Mouse (Mus musculus): Measurements from ENCODE around the gene Pcdh20. TPM values are rescaled to one million over a fixed set of nuclear protein-coding genes. Genes with fewer than 3 reads are reported as not detected.

The Pcdh20 gene
- not detected in 2 replicates for polyA plus RNA-seq (2012; ENCODE audit: low replicate concordance)

GRCm38 (mm10) chr14:88470495-88471434 lies at the start of gene Pcdh20:
Pcdh20 (minus strand) TSS chr14:88471396.

All from leukemia stem cell, adult 10-12 weeks (primary cell).